Mouse (Mus musculus): ENCODE data around the gene Zbtb43.

DNA sequence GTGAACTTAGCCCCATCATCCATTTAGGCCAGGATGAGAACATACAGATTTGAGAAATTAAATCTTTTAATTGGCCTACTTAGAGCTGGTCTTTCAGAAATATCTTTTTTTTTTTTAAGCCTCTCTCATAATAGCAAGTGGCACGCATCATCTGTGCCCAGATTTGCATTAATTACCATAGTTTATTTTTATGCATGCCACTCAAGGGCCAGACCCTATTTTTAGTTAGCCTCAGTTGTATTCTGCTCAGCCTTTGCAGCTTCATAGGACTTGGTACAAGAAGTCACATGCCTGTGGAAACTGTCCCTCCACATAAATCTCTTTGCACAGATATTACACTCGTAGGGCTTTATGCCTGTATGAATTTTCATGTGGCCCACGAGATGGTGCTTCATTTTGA is 14.9 kb downstream of the Zbtb43 start:
- TF ChIP-seq USF1 (IDR thresholded peaks at IDR 0.05; ENCODE audit: low read depth) (no peak), CTCF (IDR thresholded peaks at IDR 0.05; ENCODE audit: control insufficient read depth, insufficient read depth, insufficient read length) (no peak), FOSL1 (IDR thresholded peaks at IDR 0.05; ENCODE audit: insufficient read depth, low read length, poor library complexity, severe bottlenecking) (no peak), MYOD1 (IDR thresholded peaks at IDR 0.05; ENCODE audit: control insufficient read depth, insufficient read length, low read depth) (no peak), MAX (IDR thresholded peaks at IDR 0.05) (no peak)

All from C2C12 (cell line).